ENCODE assay signal across 10 mouse cellular contexts in genomic region chr11:69331152-69331551, GRCm38 (mm10). TPM values are rescaled to one million over a fixed set of nuclear protein-coding genes. Genes with fewer than 3 reads are reported as not detected.
A peak's percentile ranks its signal among the peaks of the same experiment; 100 is the strongest.
DNase-seq lines count a peak whose midpoint lies in the region; ATAC-seq and TF ChIP-seq lines count a peak whose summit lies in the region.
"Had no signal": no experiment of that assay in that cellular context is flagged by ENCODE, and none has a peak within 500 bp of the region (broad histone marks: within the 10 kb centered on the region; RNA-seq: fewer than 3 reads in every experiment).

No protein-coding gene starts in this region.

- H3K36me3 ChIP-seq in intestine, embryonic 14.5 days (ENCODE audit: control insufficient read depth, insufficient read depth, low read length), result no peaks in the 10 kb centered on the region
- no peaks in the 10 kb centered on the region for H3K36me3 ChIP-seq in intestine, postnatal 0 days (ENCODE audit: control insufficient read depth, insufficient read depth)
- no peaks in the 10 kb centered on the region for H3K36me3 ChIP-seq in forebrain, embryonic 13.5 days (ENCODE audit: poor library complexity, severe bottlenecking)
- no peaks in the 10 kb centered on the region for H3K36me3 ChIP-seq in midbrain, embryonic 12.5 days

- H3K9me3 ChIP-seq in intestine, embryonic 14.5 days (ENCODE audit: control insufficient read depth, low read length), result no peaks in the 10 kb centered on the region
- H3K9me3 ChIP-seq in intestine, postnatal 0 days (ENCODE audit: control insufficient read depth), result no peaks in the 10 kb centered on the region
- H3K9me3 ChIP-seq in forebrain, embryonic 13.5 days (replicated peaks), result no peaks in the 10 kb centered on the region
- no peaks in the 10 kb centered on the region for H3K9me3 ChIP-seq in midbrain, embryonic 12.5 days

- no peak overlapping the region for H3K9ac ChIP-seq in intestine, embryonic 14.5 days (ENCODE audit: low read length)
- H3K9ac ChIP-seq in intestine, postnatal 0 days (ENCODE audit: low read depth, low read length), result no peak overlapping the region
- H3K9ac ChIP-seq in forebrain, embryonic 13.5 days, result no peak overlapping the region
- H3K9ac ChIP-seq in midbrain, embryonic 12.5 days (replicated peaks), result no peak overlapping the region

- H3K4me1 ChIP-seq in intestine, embryonic 14.5 days (replicated peaks; ENCODE audit: control insufficient read depth, insufficient read depth, low read length), result peaks cover 21% of the 10 kb centered on the region
- peaks cover 8% of the 10 kb centered on the region; the same call in 1 of the 2 replicates for H3K4me1 ChIP-seq in intestine, postnatal 0 days (replicated peaks; ENCODE audit: control insufficient read depth, insufficient read depth, low read length)
- peaks cover 22% of the 10 kb centered on the region for H3K4me1 ChIP-seq in forebrain, embryonic 13.5 days
- H3K4me1 ChIP-seq in midbrain, embryonic 12.5 days, result peaks cover 14% of the 10 kb centered on the region

- TF ChIP-seq CTCF in intestine, postnatal 0 days (IDR thresholded peaks at IDR 0.05; ENCODE audit: low read depth), result no peak
- TF ChIP-seq CTCF in gastrocnemius, adult 2 months (IDR thresholded peaks at IDR 0.05), result no peak

- no peak overlapping the region for H3K27ac ChIP-seq in intestine, embryonic 14.5 days (ENCODE audit: low read depth)
- H3K27ac ChIP-seq in intestine, postnatal 0 days (ENCODE audit: low read depth, low read length), result no peak overlapping the region
- H3K27ac ChIP-seq in forebrain, embryonic 13.5 days, result peak overlapping the region; percentile 81; the same call in 1 of the 2 replicates
- H3K27ac ChIP-seq in midbrain, embryonic 12.5 days (replicated peaks), result no peak overlapping the region
- no peak overlapping the region for H3K27ac ChIP-seq in gastrocnemius, adult 2 months

- no peak for DNase-seq in intestine, embryonic 14.5 days (ENCODE audit: low spot score)
- peak; percentile 62 for DNase-seq in adrenal gland, postnatal 14 days
- no peak for DNase-seq in ovary, postnatal 10 days (ENCODE audit: low spot score)
- no peak for DNase-seq in cerebellum, postnatal 36 days
- no peak for DNase-seq in gastrocnemius, adult 2 months

- no peak overlapping the region for H3K4me3 ChIP-seq in intestine, embryonic 14.5 days (ENCODE audit: low read depth, low read length)
- no peak overlapping the region for H3K4me3 ChIP-seq in intestine, postnatal 0 days (ENCODE audit: low read depth, low read length)
- peak overlapping the region; percentile 46; the same call in 1 of the 2 replicates for H3K4me3 ChIP-seq in forebrain, embryonic 13.5 days
- no peak overlapping the region for H3K4me3 ChIP-seq in midbrain, embryonic 12.5 days
- no peak overlapping the region for H3K4me3 ChIP-seq in gastrocnemius, adult 2 months

- peaks cover 16% of the 10 kb centered on the region for H3K27me3 ChIP-seq in intestine, embryonic 14.5 days (replicated peaks; ENCODE audit: control insufficient read depth, insufficient read depth, low read length)
- H3K27me3 ChIP-seq in intestine, postnatal 0 days (replicated peaks; ENCODE audit: control insufficient read depth, insufficient read depth, low read length), result peaks cover 5% of the 10 kb centered on the region; the same call in 1 of the 2 replicates
- H3K27me3 ChIP-seq in forebrain, embryonic 13.5 days, result peaks cover 23% of the 10 kb centered on the region
- H3K27me3 ChIP-seq in midbrain, embryonic 12.5 days, result peaks cover 45% of the 10 kb centered on the region
- H3K27me3 ChIP-seq: Patski had no signal

- ATAC-seq in intestine, embryonic 14.5 days (replicated peaks; ENCODE audit: low FRiP score, low TSS enrichment, low read depth), result no peak
- no peak for ATAC-seq in intestine, postnatal 0 days
- ATAC-seq in forebrain, embryonic 13.5 days, result no peak
- ATAC-seq in midbrain, embryonic 12.5 days (ENCODE audit: low FRiP score, low read depth), result no peak
- ATAC-seq: Patski had no signal

- H3K4me2 ChIP-seq in intestine, embryonic 14.5 days (ENCODE audit: low read length), result peak overlapping the region; percentile 69; the same call in 1 of the 2 replicates
- H3K4me2 ChIP-seq in intestine, postnatal 0 days (replicated peaks; ENCODE audit: low read depth), result no peak overlapping the region
- H3K4me2 ChIP-seq in forebrain, embryonic 13.5 days, result peak overlapping the region; percentile 72
- H3K4me2 ChIP-seq in midbrain, embryonic 12.5 days (replicated peaks), result peak overlapping the region; percentile 57; the same call in 1 of the 2 replicates

- WGBS in intestine, embryonic 14.5 days, result 89% methylated on average over 6 of the region's 6 CpGs
- WGBS in intestine, postnatal 0 days, result 84% methylated on average over 6 of the region's 6 CpGs
- 91% methylated on average over 6 of the region's 6 CpGs for WGBS in forebrain, embryonic 13.5 days
- WGBS in midbrain, embryonic 12.5 days, result 95% methylated on average over 6 of the region's 6 CpGs

- intact Hi-C loops in gastrocnemius, adult 2 months (cut with DNase I), result no loop called here

RNA-seq across cellular contexts. Expression of gene Kcnab3, which starts 5.1 kb away (rescaled TPM):
- polyA plus RNA-seq in intestine, embryonic 14.5 days (2014; fragmentation: Nextera tagmentation; extraction: Ambion mirVana), result 2.8 and 3.2 TPM in 2 replicates
- polyA plus RNA-seq in intestine, postnatal 0 days (2015; fragmentation: Nextera tagmentation; extraction: Ambion mirVana), result 1.3 and 1.4 TPM in 2 replicates
- 6.6 and 6.9 TPM in 2 replicates for total RNA-seq in adrenal gland, postnatal 14 days (2021)
- polyA plus RNA-seq in forebrain, embryonic 13.5 days (2015; fragmentation: Nextera tagmentation; extraction: Ambion mirVana), result 3.7 and 4.0 TPM in 2 replicates
- polyA plus RNA-seq in midbrain, embryonic 12.5 days (2016; fragmentation: Nextera tagmentation; extraction: Ambion mirVana), result 4.4 and 4.5 TPM in 2 replicates
- total RNA-seq in gastrocnemius, adult 2 months (2021), result not detected
- total RNA-seq: megakaryocyte-erythroid progenitor cell, adult 5-6 weeks had no signal

RNA-seq across cellular contexts. Expression of gene Trappc1, which starts 7.4 kb away (rescaled TPM):
- polyA plus RNA-seq in intestine, embryonic 14.5 days (2014; fragmentation: Nextera tagmentation; extraction: Ambion mirVana), result 155 and 160 TPM in 2 replicates
- polyA plus RNA-seq in intestine, postnatal 0 days (2015; fragmentation: Nextera tagmentation; extraction: Ambion mirVana), result 173 and 182 TPM in 2 replicates
- total RNA-seq in adrenal gland, postnatal 14 days (2021), result 82.9 and 83.2 TPM in 2 replicates
- polyA plus RNA-seq in forebrain, embryonic 13.5 days (2015; fragmentation: Nextera tagmentation; extraction: Ambion mirVana), result 208 and 210 TPM in 2 replicates
- 186 and 187 TPM in 2 replicates for polyA plus RNA-seq in midbrain, embryonic 12.5 days (2016; fragmentation: Nextera tagmentation; extraction: Ambion mirVana)
- total RNA-seq in gastrocnemius, adult 2 months (2021), result 10 to 100 TPM; 37.7 to 46.4 TPM

RNA-seq across cellular contexts. Expression of gene Cntrob, which starts 7.6 kb away (rescaled TPM):
- polyA plus RNA-seq in intestine, embryonic 14.5 days (2014; fragmentation: Nextera tagmentation; extraction: Ambion mirVana), result 15.5 and 17.4 TPM in 2 replicates
- polyA plus RNA-seq in intestine, postnatal 0 days (2015; fragmentation: Nextera tagmentation; extraction: Ambion mirVana), result 7.4 and 7.9 TPM in 2 replicates
- 9.0 and 10.7 TPM in 2 replicates for total RNA-seq in adrenal gland, postnatal 14 days (2021)
- 37.1 and 43.3 TPM in 2 replicates for polyA plus RNA-seq in forebrain, embryonic 13.5 days (2015; fragmentation: Nextera tagmentation; extraction: Ambion mirVana)
- polyA plus RNA-seq in midbrain, embryonic 12.5 days (2016; fragmentation: Nextera tagmentation; extraction: Ambion mirVana), result 40.1 and 45.6 TPM in 2 replicates
- total RNA-seq in gastrocnemius, adult 2 months (2021), result 1 to 10 TPM; 1.4 to 2.0 TPM

RNA-seq across cellular contexts. Expression of gene Rnf227, which starts 9.1 kb away (rescaled TPM):
- polyA plus RNA-seq in intestine, embryonic 14.5 days (2014; fragmentation: Nextera tagmentation; extraction: Ambion mirVana), result 13.2 and 14.3 TPM in 2 replicates
- 7.8 and 7.9 TPM in 2 replicates for polyA plus RNA-seq in intestine, postnatal 0 days (2015; fragmentation: Nextera tagmentation; extraction: Ambion mirVana)
- 4.1 and 5.4 TPM in 2 replicates for total RNA-seq in adrenal gland, postnatal 14 days (2021)
- 72.6 and 78.8 TPM in 2 replicates for polyA plus RNA-seq in forebrain, embryonic 13.5 days (2015; fragmentation: Nextera tagmentation; extraction: Ambion mirVana)
- polyA plus RNA-seq in midbrain, embryonic 12.5 days (2016; fragmentation: Nextera tagmentation; extraction: Ambion mirVana), result 48.4 and 50.5 TPM in 2 replicates
- not detected for total RNA-seq in gastrocnemius, adult 2 months (2021)

RNA-seq across cellular contexts. Expression of gene Chd3, which starts 38.1 kb away (rescaled TPM):
- 52.4 and 62.3 TPM in 2 replicates for polyA plus RNA-seq in intestine, embryonic 14.5 days (2014; fragmentation: Nextera tagmentation; extraction: Ambion mirVana)
- 19.4 and 24.8 TPM in 2 replicates for polyA plus RNA-seq in intestine, postnatal 0 days (2015; fragmentation: Nextera tagmentation; extraction: Ambion mirVana)
- total RNA-seq in adrenal gland, postnatal 14 days (2021), result 109 and 118 TPM in 2 replicates
- polyA plus RNA-seq in forebrain, embryonic 13.5 days (2015; fragmentation: Nextera tagmentation; extraction: Ambion mirVana), result 104 and 106 TPM in 2 replicates
- polyA plus RNA-seq in midbrain, embryonic 12.5 days (2016; fragmentation: Nextera tagmentation; extraction: Ambion mirVana), result 78.7 and 88.5 TPM in 2 replicates
- total RNA-seq in gastrocnemius, adult 2 months (2021), result 1 to 10 TPM; 6.8 to 9.4 TPM
